Mouse (Mus musculus): ENCODE measurements around the gene Vps13a.

Gene Vps13a

DNA sequence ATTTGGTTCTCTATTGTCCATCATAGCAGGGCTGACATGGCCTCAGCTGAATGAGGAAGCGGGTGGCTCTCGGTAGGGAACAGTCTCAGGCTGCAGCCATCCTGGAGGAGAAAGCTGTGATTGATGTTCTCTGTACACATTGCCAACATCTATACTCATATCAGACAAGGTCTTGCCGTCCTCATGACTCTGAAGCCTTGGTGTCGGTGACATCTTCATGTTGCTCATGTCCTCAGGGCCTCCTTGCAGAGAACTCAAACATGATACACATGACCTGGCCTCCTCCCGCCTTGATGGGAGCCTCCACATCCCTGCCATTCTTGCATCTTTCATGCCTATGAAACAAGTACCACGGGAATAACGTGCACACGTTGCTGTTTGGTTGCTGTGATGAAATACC lies 200.2 kb downstream of the Vps13a start:
- DNase-seq (ENCODE audit: low spot score in 2 of 2), result no peak

DNA sequence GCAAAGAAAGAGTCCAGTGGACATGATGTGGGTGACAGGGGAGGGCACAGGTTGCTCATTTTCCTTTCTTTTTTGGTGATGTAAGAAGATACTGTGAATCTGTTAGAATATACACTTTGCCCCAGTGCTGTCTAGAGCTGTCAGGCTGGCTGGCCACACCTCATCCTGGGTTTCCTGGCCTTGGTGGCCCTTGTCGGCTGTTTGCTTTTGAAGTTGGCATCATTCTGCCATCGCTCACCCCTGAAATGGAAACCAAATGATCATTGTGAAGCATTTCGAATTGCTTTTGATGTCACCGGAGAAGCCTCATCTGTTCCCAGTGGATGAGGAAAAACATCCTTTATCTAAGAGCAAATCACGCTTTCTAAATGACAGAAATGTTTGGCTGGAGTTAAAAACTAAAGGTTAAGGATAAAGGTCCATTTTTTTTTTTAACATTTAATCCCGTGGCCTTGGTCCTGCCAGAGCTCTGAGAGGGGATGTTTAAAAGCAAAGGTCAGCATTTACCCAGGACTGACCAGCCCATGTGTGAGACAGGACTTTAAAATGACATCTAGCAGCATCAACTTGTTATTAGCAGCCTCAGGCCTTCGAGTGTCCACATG lies 201.0 kb downstream of the Vps13a start:
- DNase-seq (ENCODE audit: low spot score in 2 of 2), result no peak

DNA sequence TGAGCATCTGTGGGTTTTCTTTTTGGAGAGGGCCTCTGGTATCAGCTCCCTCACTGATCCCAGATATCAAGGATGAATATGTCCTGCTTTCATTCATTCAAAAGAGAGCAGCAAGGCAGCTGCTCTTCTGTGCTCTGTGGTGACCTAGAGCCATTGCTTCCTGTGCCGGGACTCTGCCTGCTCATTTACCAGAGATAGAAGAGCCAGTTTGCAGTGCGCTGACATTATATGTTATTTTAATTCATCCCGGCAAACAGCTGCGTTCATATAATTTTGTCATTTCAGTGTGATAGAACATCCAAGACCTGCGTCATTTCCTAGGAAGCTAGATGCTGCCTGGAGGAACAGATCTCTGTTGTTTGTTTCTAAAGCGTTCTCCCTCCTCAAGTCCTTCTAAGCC lies 203.9 kb downstream of the Vps13a start:
- no peak for DNase-seq (ENCODE audit: low spot score in 2 of 2)
